Mouse (Mus musculus) neural tube, embryonic 15.5 days (tissue): ENCODE measurements around the gene Map6. TPM values are rescaled to one million over a fixed set of nuclear protein-coding genes. Genes with fewer than 3 reads are reported as not detected.
A peak's percentile ranks its signal among the peaks of the same experiment; 100 is the strongest.

Source experiments
- ATAC-seq: fragments of 200-750 bp; cut with Nextera tagmentation; 2 replicates; pipeline ENCODE4 v1.8.0; 2017; ENCODE audit warnings: mild to moderate bottlenecking, moderate TSS enrichment, moderate library complexity; ENCODE audit not compliant: low FRiP score
- H3K27ac ChIP-seq: fragments of 300-500 bp; sonication (generic); replicated peaks from 2 replicates; pipeline ENCODE4 v1.5.1; 2015; ENCODE audit warnings: mild to moderate bottlenecking, inconsistent platforms
- H3K27me3 ChIP-seq: fragments of 300-500 bp; sonication (generic); replicated peaks from 2 replicates; pipeline ENCODE4 v1.6.1; 2015; ENCODE audit warnings: inconsistent platforms
- H3K36me3 ChIP-seq: fragments of 300-500 bp; sonication (generic); 2 replicates; pipeline ENCODE4 v1.6.1; 2015; ENCODE audit warnings: inconsistent platforms
- H3K4me1 ChIP-seq: fragments of 300-500 bp; sonication (generic); 2 replicates; pipeline ENCODE4 v1.6.1; 2015; ENCODE audit warnings: inconsistent platforms
- H3K4me2 ChIP-seq: fragments of 300-500 bp; sonication (generic); 2 replicates; pipeline ENCODE4 v1.6.1; 2015; ENCODE audit warnings: inconsistent platforms, mild to moderate bottlenecking, moderate library complexity
- H3K4me3 ChIP-seq: fragments of 300-500 bp; sonication (generic); replicated peaks from 2 replicates; pipeline ENCODE4 v1.5.1; 2015; ENCODE audit warnings: mild to moderate bottlenecking, inconsistent platforms
- H3K9ac ChIP-seq: fragments of 300-500 bp; sonication (generic); replicated peaks from 2 replicates; pipeline ENCODE4 v1.6.1; 2015; ENCODE audit warnings: mild to moderate bottlenecking, inconsistent platforms
- H3K9me3 ChIP-seq: fragments of 300-500 bp; sonication (generic); replicated peaks from 2 replicates; pipeline ENCODE4 v1.6.1; 2016; ENCODE audit warnings: inconsistent platforms
- WGBS: fragments of 180-500 bp; shearing (Covaris S2); methylation state at CpG from one replicate; pipeline ENCODE4 v1.1.7; 2015; ENCODE audit warnings: mixed read lengths; 5-methylcytosine and 5-hydroxymethylcytosine counted together
- polyA plus RNA-seq: library from polyadenylated mRNA; unstranded; fragments of >200 nt; fragmentation: Nextera tagmentation; extraction: Ambion mirVana; gene quantifications from 2 replicates; pipeline ENCODE4 v1.2.1, GENCODE M21; 2015

The Map6 gene
- polyA plus RNA-seq, 1 experiment from 2014 or later, result 146 TPM

DNA sequence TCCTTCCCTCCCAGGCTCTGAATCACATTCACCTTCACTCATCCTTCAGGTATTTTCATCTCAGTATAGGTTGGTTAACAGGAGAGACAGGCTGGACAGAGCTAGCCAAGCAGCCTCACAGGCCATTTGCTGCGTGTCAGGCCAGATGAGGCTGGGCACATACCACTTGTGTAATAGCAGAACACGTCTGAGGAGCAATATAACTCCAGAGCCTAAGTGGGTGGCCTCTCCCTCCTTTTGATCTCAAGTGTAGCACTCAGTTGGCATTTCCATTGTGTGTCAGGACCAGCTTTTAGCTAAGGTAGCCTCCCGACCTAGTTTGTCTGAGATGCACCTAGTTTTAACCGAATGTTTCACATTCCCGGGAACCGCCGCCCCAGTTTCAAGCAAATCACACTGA is 49.0 kb downstream of the Map6 start:
- 59% methylated on average over 7 of the region's 7 CpGs for WGBS
- Histone ChIP-seq H3K4me3 (no peak overlapping the region), H3K9me3 (no peaks in the 10 kb centered on the region), H3K9ac (no peak overlapping the region), H3K4me2 (no peak overlapping the region), H3K36me3 (peaks cover 30% of the 10 kb centered on the region), H3K27me3 (no peaks in the 10 kb centered on the region), H3K4me1 (peaks cover 62% of the 10 kb centered on the region), H3K27ac (peak overlapping the region; percentile 33; the same call in 1 of the 2 replicates)
- no peak for ATAC-seq

DNA sequence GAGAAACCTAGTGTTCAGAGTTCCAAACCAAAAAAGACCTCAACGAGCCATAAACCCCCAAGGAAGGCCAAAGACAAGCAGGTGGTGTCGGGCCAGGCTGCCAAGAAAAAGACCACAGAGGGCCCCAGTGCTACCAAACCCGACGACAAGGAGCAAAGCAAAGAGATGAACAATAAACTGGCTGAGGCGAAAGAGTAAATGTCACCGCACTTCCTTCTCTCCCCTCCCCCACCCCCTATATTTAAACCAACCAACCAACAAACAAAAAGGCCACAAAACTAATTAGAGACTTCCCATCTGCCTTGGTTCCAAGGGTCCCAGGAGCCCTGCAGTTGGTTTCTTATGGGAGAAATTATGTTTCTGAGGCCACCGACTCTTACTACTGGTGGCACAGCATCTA is 50.2 kb downstream of the Map6 start:
- Histone ChIP-seq H3K9me3 (no peaks in the 10 kb centered on the region), H3K36me3 (peaks cover 38% of the 10 kb centered on the region), H3K4me3 (no peak overlapping the region), H3K4me2 (no peak overlapping the region), H3K27me3 (no peaks in the 10 kb centered on the region), H3K4me1 (peaks cover 49% of the 10 kb centered on the region), H3K9ac (no peak overlapping the region), H3K27ac (no peak overlapping the region)
- no peak for ATAC-seq
- WGBS, result 37% methylated on average over 7 of the region's 7 CpGs

DNA sequence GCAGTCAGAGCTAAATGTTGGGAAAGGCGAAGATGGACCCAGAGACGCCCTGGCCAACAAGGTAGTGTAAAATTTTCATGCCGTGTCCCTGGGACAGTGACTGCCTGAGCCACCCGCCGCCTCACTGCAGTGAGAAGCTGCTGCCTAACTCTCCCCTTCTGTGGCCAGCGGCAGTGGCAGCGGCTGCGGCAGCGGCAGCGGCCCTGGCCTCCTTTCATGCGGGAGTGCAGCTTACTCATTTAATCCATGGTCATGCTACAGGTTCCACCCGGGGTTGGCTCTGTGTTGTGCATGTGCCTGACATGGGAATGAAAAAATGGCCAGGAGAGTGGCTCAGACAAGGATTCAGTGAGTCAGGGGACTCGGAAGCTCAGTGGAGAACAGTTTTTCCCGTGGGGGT is 53.3 kb downstream of the Map6 start:
- peaks cover 52% of the 10 kb centered on the region for H3K36me3 ChIP-seq
- WGBS, result 27% methylated on average over 14 of the region's 14 CpGs
- H3K4me2 ChIP-seq, result no peak overlapping the region
- no peaks in the 10 kb centered on the region for H3K9me3 ChIP-seq
- no peak for ATAC-seq
- H3K9ac ChIP-seq, result no peak overlapping the region
- peaks cover 49% of the 10 kb centered on the region for H3K4me1 ChIP-seq
- no peak overlapping the region for H3K4me3 ChIP-seq
- no peaks in the 10 kb centered on the region for H3K27me3 ChIP-seq
- no peak overlapping the region for H3K27ac ChIP-seq

DNA sequence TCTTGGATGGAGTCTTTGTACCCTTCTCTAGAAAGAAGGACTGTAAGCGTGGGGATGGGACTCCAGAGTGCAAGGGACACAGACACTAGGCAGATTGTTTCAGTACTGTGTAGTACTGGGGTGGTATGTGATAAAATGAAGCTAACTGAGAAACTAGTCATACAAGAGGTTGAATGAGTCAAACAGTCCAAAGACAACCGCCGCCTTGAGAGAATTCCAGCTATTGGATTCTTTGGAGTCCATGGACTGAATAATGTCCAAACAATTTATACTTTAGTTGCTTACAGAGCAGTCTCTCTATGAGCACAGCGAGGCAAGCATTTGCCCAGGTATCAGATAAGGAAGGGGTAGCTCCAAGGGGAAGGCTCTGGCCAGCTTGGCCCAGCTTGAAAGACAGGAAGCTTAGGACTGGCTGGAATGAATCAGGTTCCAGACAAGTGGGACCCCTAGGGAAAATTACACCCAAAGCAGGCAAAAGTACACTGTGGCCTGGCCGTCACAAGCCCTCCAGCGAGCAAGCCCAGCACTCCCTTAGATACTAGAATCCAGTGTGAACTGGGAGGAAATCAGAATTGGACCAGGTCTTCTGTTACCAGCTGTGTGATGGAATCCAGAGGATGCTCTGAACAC is 55.6 kb downstream of the Map6 start:
- Histone ChIP-seq H3K27ac (no peak overlapping the region), H3K4me1 (peaks cover 45% of the 10 kb centered on the region), H3K4me2 (no peak overlapping the region), H3K9ac (no peak overlapping the region), H3K4me3 (no peak overlapping the region), H3K36me3 (peaks cover 37% of the 10 kb centered on the region), H3K9me3 (no peaks in the 10 kb centered on the region), H3K27me3 (no peaks in the 10 kb centered on the region)
- ATAC-seq, result no peak
- WGBS, result 90% methylated on average over 6 of the region's 6 CpGs

DNA sequence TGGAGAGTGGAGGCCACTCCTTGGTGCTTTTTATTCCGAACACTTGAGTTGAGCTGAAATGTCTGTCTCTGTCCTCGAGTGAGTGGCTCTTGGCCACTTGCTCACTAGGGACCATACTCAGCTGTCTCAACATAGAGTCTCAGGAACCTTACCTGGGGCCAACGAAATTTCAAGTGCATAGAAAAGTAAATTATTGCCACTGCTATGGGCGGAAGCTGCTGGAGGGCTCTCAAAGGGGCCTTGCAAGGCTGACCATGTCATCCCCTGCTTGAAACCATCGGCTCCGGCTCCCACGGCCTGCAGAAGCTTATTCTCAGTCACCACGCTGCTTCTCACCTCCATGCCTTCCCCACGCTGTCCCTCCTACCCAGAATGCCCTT is 56.1 kb downstream of the Map6 start:
- Histone ChIP-seq H3K27me3 (no peaks in the 10 kb centered on the region), H3K9me3 (no peaks in the 10 kb centered on the region), H3K4me2 (no peak overlapping the region), H3K27ac (no peak overlapping the region), H3K4me3 (no peak overlapping the region), H3K9ac (no peak overlapping the region), H3K4me1 (peaks cover 45% of the 10 kb centered on the region), H3K36me3 (peaks cover 33% of the 10 kb centered on the region)
- no peak for ATAC-seq
- WGBS, result 94% methylated on average over 9 of the region's 9 CpGs

DNA sequence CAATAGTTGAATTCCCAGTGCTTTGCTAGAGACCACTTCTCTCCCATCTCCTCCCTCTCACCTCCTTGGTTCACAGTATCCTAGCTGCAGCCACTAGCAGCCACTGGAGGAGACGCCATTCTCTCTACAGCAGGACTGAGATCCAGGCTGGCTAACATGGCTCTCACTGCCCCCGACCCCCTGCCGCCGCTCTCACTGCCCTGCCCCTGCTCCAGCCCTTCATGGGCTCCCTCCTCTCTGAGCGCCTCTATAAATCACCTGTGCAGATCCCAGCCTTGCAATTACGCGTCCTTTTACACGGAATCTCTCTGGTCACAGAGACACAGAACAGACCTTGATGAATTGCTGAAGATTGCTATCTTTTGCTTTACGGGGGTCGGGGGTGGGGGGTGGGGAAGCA is 57.6 kb downstream of the Map6 start:
- whole genome bisulfite sequencing, result 7% methylated on average over 10 of the region's 10 CpGs
- Histone ChIP-seq H3K27ac (peak overlapping the region; percentile 64), H3K4me2 (no peak overlapping the region), H3K9me3 (no peaks in the 10 kb centered on the region), H3K36me3 (peaks cover 33% of the 10 kb centered on the region), H3K4me3 (no peak overlapping the region), H3K27me3 (no peaks in the 10 kb centered on the region), H3K9ac (no peak overlapping the region), H3K4me1 (peaks cover 45% of the 10 kb centered on the region)
- peak; percentile 53; the same call in 1 of the 2 replicates for ATAC-seq

DNA sequence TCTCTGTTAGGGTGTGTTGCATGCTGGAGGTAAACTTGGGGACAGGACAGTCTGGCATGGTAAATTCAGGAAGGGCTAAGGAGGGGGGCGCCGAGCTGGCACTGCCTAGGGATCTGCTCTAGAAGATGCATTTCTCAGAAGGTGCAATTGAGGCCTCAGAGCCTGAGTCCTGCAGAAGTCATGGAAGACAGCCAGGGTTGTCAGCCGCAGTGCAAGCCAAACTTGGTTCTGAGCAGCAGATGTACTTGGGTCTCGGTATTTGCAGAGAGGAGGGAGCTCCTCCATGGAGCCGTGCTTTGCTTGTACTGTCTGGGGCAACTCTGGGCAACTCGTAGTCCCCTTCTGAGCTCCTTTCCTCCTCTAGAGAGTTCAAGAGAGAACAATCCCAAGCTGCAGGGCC is 58.9 kb downstream of the Map6 start:
- H3K9ac ChIP-seq, result no peak overlapping the region
- H3K9me3 ChIP-seq, result no peaks in the 10 kb centered on the region
- no peak overlapping the region for H3K4me3 ChIP-seq
- H3K4me1 ChIP-seq, result peaks cover 33% of the 10 kb centered on the region
- no peak overlapping the region for H3K27ac ChIP-seq
- H3K36me3 ChIP-seq, result peaks cover 37% of the 10 kb centered on the region
- no peaks in the 10 kb centered on the region for H3K27me3 ChIP-seq
- ATAC-seq, result no peak
- no peak overlapping the region for H3K4me2 ChIP-seq
- WGBS, result 82% methylated on average over 6 of the region's 6 CpGs

DNA sequence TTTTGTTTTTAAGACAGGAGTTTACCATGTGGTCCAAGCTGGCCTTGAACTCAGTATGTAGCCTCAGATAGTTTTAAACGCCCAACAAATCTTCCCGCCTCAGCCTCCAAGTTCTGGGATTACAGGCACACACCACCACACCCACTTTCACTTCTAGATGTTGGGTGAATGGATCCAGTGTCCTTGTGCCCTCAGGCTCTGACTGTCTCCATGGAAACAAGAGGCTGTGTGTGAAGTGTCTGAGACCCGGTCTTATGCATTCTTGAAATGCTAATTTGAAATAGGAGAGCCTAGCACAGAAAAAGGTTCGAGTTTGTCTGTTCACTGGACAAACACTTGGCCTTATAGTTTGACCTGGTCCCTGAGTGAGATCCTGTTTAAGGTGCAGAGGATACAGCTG is 61.6 kb downstream of the Map6 start:
- Histone ChIP-seq H3K27me3 (no peaks in the 10 kb centered on the region), H3K36me3 (peaks cover 22% of the 10 kb centered on the region), H3K27ac (no peak overlapping the region), H3K9me3 (no peaks in the 10 kb centered on the region), H3K4me1 (peaks cover 34% of the 10 kb centered on the region), H3K9ac (no peak overlapping the region), H3K4me3 (no peak overlapping the region), H3K4me2 (no peak overlapping the region)
- ATAC-seq, result no peak
- 48% methylated on average over 4 of the region's 4 CpGs for WGBS

DNA sequence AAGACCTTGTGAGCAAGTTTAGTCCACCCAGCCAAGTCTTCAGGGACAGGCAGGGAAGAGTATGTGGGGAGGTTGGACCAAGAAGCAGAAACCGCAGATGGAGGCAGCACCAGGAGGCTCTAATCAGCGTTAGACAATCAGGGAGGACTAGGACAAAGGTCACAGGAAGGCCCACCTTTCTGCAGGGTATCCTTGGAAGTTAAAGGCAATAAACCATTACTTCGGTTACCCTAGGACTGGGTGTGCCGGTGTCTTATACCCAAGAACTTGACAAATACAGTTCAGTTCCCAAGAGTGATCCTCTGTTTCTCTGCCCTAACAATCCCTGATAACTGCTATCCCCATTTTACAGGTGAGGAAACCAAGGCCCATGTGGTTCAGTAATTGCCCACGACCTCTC is 62.8 kb downstream of the Map6 start:
- peaks cover 20% of the 10 kb centered on the region for H3K36me3 ChIP-seq
- no peak overlapping the region for H3K4me3 ChIP-seq
- H3K4me1 ChIP-seq, result peaks cover 25% of the 10 kb centered on the region
- H3K4me2 ChIP-seq, result no peak overlapping the region
- H3K27ac ChIP-seq, result no peak overlapping the region
- H3K9me3 ChIP-seq, result no peaks in the 10 kb centered on the region
- WGBS, result 85% methylated on average over 5 of the region's 5 CpGs
- no peaks in the 10 kb centered on the region for H3K27me3 ChIP-seq
- no peak overlapping the region for H3K9ac ChIP-seq
- no peak for ATAC-seq

DNA sequence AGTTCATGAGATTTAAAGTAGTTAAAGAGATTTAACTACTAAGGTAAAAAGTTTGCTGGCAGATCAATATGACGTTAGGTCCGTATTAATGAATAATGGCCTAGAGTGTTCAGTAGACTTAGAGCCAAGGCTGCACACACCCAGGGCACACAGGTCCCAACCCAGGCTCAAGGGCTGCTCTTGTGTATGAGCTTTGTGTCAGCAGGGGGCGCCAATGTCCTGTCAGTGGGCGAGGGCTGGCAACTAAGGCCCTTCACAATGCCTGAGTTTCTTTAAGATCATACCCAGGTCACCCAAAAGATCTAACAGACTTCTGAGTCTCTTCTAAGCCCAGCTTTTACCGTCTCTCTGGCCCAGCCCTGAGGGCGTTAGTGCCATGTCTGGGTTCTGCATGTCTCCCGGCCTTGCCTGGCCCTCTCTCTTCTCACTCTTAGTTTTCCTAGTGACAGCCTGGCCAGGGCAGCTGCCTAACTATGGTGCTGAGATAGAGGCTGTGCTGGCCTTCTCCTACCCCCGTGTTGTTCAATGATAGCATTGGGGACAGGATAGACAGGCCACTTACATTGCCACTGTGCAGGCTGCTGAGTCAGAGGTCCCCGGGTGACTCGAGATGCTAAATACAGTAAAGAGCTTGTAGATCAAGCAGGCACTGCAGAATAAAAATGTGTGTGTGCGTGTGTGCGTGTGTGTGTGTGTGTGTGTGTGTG is 65.7 kb downstream of the Map6 start:
- Histone ChIP-seq H3K9me3 (no peaks in the 10 kb centered on the region), H3K36me3 (peaks cover 34% of the 10 kb centered on the region), H3K4me2 (no peak overlapping the region), H3K4me3 (no peak overlapping the region), H3K9ac (no peak overlapping the region), H3K27ac (peak overlapping the region; percentile 49), H3K27me3 (no peaks in the 10 kb centered on the region), H3K4me1 (peaks cover 15% of the 10 kb centered on the region)
- no peak; the same call in 1 of the 2 replicates for ATAC-seq
- WGBS, result 43% methylated on average over 12 of the region's 12 CpGs

DNA sequence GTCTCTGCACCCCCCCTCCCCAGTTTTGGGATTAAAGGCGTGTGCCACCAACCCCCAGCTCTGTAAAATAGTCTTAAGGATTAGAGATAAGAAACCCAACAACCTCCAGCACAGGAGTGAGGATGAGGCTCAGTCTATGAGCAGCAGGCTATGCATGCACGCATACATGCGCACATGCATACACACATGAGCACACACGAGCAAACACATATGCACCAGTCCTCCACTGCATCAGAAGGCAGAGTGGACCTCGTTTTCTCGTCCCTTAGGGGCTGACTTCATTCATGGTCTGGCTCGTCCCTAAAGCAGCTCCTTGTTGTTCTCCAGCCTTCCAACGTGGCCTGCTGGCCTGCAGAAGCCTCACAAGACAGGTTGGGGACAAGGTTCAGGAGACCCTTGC is 73.5 kb downstream of the Map6 start:
- 87% methylated on average over 8 of the region's 8 CpGs for WGBS
- H3K9me3 ChIP-seq, result no peaks in the 10 kb centered on the region
- H3K4me2 ChIP-seq, result no peak overlapping the region
- H3K27ac ChIP-seq, result no peak overlapping the region
- ATAC-seq, result no peak
- no peaks in the 10 kb centered on the region for H3K27me3 ChIP-seq
- no peaks in the 10 kb centered on the region for H3K4me1 ChIP-seq
- H3K4me3 ChIP-seq, result no peak overlapping the region
- peaks cover 27% of the 10 kb centered on the region for H3K36me3 ChIP-seq
- no peak overlapping the region for H3K9ac ChIP-seq

DNA sequence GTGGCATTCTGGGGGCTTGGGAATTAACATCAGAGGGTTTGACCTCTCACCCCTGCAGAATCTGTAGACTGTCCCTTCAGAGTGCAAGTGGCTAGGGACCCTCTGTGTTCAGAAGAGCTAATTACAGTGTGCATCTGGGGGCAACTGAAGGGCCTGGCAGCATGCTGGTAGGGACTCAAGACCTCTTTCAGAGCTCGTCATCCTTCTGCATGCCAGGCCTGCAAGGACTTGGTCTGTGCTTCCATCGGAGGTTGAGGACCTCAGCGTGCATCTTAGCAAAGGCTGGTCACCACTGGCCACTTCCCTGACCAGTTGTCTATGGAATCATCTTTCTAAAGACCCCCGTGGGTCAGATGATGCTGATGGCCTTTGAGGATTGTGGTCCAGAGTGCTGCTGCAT is 76.3 kb downstream of the Map6 start:
- no peak overlapping the region for H3K27ac ChIP-seq
- H3K4me2 ChIP-seq, result no peak overlapping the region
- 87% methylated on average over 4 of the region's 4 CpGs for WGBS
- no peak overlapping the region for H3K4me3 ChIP-seq
- ATAC-seq, result no peak
- H3K36me3 ChIP-seq, result peaks cover 12% of the 10 kb centered on the region
- no peaks in the 10 kb centered on the region for H3K9me3 ChIP-seq
- H3K9ac ChIP-seq, result no peak overlapping the region
- H3K4me1 ChIP-seq, result no peaks in the 10 kb centered on the region
- H3K27me3 ChIP-seq, result no peaks in the 10 kb centered on the region
